Mouse (Mus musculus): Measurements from ENCODE around the gene Cd33.

The Cd33 gene

GRCm38 (mm10) chr7:43544225-43544977 is at the start of gene Cd33:
Cd33 (minus strand) TSS chr7:43544428.
- DNase-seq (ENCODE audit: low spot score in 2 of 2), result peak; percentile 15 to 41

GRCm38 (mm10) chr7:43584790-43585189 is 40.6 kb upstream of the Cd33 start:
- DNase-seq (ENCODE audit: low spot score in 2 of 2), result no peak

GRCm38 (mm10) chr7:43580526-43580925 is 36.3 kb upstream of the Cd33 start:
- DNase-seq (ENCODE audit: low spot score in 2 of 2), result no peak

- DNase-seq (ENCODE audit: low spot score in 2 of 2), result peak; percentile 92 to 94
These were observed 35.4 kb upstream of the Cd33 start, which contains the start of gene Zfp719 for GRCm38 (mm10) chr7:43579440-43580171. Zfp719 (plus strand) TSS chr7:43579610.

GRCm38 (mm10) chr7:43571216-43571615 is 27.0 kb upstream of the Cd33 start:
- no peak for DNase-seq (ENCODE audit: low spot score in 2 of 2)

- DNase-seq (ENCODE audit: low spot score in 2 of 2), result no peak
These were observed 19.1 kb upstream of the Cd33 start for GRCm38 (mm10) chr7:43563300-43563699.

DNA sequence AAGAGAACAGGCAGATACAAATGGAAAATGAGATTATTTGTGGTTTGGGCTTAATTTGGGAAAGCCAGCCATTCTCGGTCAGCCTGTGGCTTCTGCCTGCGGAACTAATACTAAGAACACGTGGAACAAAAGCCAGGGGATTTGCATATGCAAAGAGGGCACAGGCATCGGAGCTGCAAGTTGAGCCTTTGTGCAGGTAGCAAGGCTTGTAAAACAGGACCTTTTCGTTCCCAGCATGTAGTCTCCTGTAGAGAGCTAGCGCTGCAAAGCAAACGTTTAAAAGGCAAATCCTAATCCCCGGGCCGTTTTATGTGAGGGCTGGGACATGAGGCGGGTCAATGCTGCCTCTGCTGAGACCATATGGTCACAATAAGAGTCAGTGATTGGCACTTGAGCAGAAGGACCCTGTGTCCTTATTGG is 18.4 kb upstream of the Cd33 start:
- DNase-seq (ENCODE audit: low spot score in 2 of 2), result peak in 1 of 2 experiments; percentile 16

- DNase-seq (ENCODE audit: low spot score in 2 of 2), result peak; percentile 81 to 84
These were observed 17.9 kb upstream of the Cd33 start, which contains the start of gene Zfp658 for GRCm38 (mm10) chr7:43562006-43562633. Zfp658 (plus strand) TSS chr7:43562256.

GRCm38 (mm10) chr7:43556901-43557300 is 12.7 kb upstream of the Cd33 start:
- no peak for DNase-seq (ENCODE audit: low spot score in 2 of 2)

DNA sequence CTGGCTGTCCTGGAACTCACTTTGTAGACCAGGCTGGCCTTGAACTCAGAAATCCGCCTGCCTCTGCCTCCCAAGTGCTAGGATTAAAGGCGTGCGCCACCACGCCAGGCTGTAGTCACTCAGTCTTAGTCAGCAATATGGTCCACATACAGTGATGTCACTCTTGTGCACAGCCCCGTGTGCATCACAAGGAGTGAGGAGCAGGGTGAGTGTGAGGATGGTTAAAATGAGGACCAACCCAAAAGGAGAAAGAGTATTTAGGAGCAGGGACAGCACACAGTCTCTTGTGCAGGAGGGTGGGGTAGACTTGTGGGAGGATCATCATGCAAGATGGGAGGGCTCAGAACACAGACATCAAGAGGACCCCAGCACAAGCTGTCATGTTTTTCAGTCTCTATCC is 11.1 kb upstream of the Cd33 start:
- no peak for DNase-seq (ENCODE audit: low spot score in 2 of 2)

- peak; percentile 61 to 75 for DNase-seq (ENCODE audit: low spot score in 2 of 2)
These were observed 10.3 kb upstream of the Cd33 start for GRCm38 (mm10) chr7:43554550-43554949.

DNA sequence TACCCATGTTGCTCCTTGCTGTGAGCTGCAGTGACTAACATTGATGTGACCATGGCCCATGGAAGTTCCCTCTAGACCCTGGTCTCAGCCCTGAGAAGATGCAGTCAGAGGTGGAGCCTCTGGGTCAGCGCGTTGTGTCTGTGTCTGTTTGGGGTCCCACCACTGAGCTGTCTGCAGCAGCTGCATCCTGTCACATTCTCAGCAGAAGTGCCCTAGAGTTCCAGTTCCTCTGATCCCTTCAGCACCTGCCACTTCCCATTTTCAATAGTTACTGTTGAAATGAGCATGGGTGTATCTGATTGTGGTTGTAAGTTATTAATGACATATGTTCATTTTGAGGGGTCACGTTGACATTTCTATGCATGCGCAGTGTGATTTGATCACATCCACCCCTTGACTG is 8.9 kb upstream of the Cd33 start:
- peak; percentile 27 to 58 for DNase-seq (ENCODE audit: low spot score in 2 of 2)

GRCm38 (mm10) chr7:43548206-43548605 is 4.0 kb upstream of the Cd33 start:
- no peak for DNase-seq (ENCODE audit: low spot score in 2 of 2)

DNA sequence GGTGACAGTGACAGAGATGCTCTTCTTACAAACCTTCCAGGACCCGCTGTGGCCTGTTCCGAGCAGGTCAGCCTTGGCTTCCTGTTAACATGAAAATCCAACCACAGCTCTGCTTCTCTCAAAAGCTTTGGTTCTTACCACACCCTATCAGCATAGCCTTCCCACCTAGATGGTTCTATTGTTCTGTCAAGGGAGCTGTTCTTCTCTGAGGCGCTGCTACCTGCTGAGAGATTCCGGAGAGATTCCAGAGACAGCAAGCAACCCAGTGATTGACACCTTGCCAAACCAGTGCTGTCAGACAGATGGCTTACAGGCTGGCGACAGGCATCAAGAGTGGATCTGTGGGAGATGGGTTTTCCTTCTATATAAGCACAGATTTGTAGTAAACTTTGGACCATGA is 3.4 kb upstream of the Cd33 start:
- DNase-seq (ENCODE audit: low spot score in 2 of 2), result no peak

DNA sequence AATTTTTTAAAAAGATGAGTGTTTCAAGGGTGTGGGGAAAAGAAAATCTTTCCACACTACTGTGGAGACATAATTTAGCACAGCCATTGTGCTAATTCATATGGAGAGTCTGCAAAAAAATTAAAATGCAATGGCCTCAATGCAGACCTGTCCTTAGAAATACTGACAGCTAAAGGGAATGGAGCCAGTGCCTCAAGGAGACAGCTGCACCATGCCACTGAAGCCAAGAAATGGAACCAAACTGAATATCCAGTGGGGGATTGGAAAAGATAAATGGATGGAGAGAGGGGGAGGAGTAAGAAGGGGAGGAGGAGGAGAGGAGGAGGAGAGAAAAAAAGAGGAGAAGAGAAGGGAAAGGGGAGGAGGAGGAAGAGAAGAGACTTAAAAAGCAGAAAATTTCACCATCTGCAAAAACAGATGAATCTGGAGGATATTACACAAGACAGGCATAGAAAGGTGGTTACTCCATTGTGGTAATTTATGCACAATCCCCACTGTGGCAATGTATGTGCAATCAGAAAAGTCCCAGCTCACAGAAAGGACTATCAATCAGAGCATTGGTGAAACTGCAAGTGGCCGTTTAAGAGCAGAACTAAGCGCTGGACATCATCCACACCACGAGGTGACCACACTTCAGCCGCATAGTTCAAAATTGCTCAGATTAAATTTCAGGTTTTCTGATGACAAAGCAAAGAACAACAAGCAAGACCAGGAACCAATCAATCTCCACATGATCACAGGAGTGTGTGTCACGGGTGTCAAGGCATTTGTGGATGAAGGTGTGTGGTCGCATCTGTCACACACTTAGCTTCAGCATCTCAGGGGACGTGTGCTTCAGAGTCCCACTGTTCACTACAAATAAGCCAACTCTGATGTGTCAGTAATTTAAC is 1.7 kb upstream of the Cd33 start:
- no peak for DNase-seq (ENCODE audit: low spot score in 2 of 2)

DNA sequence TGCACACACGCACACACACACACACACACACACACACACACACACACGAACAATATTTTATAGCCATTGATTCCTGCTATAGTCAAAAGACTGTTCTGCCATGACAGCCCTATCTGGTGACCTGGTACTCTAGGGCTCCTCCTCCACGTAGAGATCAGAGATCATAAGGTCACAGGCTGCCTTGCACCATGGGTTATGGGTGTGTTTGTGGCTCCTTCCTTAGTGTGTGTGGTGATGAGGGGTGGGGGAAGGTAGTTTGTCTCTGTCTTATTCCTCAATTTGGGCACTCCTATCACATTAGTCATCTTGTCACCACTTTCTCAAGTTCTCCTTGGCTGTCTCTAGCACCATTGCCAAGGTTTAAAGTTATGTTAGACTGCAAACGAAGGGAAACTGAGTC is 5.7 kb downstream of the Cd33 start:
- DNase-seq (ENCODE audit: low spot score in 2 of 2), result no peak

DNA sequence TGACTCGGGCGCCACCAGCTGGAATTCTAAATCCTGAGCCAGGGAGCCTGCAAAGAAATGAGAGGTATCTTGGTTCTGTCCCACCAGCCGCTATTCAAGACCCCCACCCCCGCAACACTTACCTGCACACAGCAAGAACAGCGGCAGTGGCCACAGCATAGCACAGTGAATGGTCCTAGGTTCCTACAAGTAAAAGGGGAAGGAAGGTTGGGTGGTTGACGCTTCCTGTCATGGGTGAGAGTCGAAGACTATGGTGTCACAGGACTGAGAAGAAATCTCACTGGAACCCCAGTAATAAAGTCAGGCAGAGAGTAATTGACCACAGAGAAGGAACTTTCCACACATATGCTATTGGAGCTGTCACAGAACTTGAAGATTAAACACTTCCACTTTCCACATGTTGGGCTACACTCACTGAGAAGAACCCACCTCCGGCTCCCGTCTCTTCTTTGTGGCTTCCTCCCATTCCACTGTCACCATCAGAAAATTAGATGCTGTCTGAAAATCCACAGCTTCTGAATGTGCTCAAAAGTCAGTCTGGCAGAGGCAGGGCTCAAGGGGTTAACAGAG is 11.2 kb downstream of the Cd33 start:
- DNase-seq (ENCODE audit: low spot score in 2 of 2), result peak; percentile 6 to 51

GRCm38 (mm10) chr7:43530216-43530785 is 13.9 kb downstream of the Cd33 start:
- no peak for DNase-seq (ENCODE audit: low spot score in 2 of 2)

DNA sequence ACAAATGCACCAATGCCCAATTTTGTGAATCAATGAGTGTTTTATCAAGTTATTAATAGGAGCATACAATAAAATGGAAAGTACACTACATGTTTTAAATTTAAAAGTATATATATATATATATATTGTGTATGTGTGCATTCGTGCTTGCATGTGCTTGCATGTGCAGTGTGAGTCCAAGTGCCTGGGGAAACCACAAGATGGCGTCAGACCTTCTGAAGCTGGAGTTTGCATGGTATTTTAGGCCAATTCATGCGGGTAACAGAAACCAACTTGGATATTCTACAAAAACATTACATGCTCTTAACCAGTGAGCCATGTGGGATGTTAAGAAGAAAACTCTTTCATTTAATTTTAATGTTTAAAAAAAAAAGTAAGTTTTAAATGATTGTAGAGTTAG is 18.9 kb downstream of the Cd33 start:
- no peak for DNase-seq (ENCODE audit: low spot score in 2 of 2)

- DNase-seq (ENCODE audit: low spot score in 2 of 2), result no peak
These were observed 21.5 kb downstream of the Cd33 start for GRCm38 (mm10) chr7:43522776-43523175.

DNA sequence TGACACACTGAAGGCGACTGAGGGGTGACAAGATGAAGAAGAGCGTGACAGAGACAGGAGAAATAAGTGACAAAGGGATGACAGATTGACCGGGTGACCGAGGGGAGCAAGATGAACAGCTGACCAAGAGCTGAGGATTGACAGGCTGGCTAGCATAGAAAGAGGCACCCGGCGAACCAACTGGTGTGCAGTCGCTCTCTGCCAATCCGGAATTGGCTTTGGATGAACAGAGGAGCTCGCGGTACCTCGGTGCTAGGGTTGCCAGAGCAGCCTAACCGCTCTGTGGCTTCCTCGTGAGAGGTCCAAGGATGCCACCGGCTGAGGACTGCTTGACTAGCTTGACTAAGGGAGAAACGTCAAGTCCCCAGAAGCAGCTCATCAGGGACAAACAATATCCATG is 25.9 kb downstream of the Cd33 start:
- DNase-seq (ENCODE audit: low spot score in 2 of 2), result no peak

All from heart, adult 9 months (tissue).